Mouse (Mus musculus) thymus, adult 2 months (tissue): ENCODE measurements around the gene Gm17428. TPM values are rescaled to one million over a fixed set of nuclear protein-coding genes. Genes with fewer than 3 reads are reported as not detected.
"Not testable (repeated sequence)": the region's sequence is repeated elsewhere in the genome, so short reads cannot be mapped to it uniquely, and the experiment has no call there.

Experiments used
- DNase-seq: peaks from one replicate; pipeline ENCODE4 v3.0.0; 2021
- H3K27ac ChIP-seq: fragments of 200-500 bp; 2 replicates; pipeline ENCODE4 v1.5.1; 2012; ENCODE audit warnings: low read length, control low read depth; ENCODE audit not compliant: control insufficient read depth, insufficient read depth
- H3K27me3 ChIP-seq: fragments of 200-500 bp; 2 replicates; pipeline ENCODE4 v1.6.1; 2012; ENCODE audit warnings: mild to moderate bottlenecking, low read length, moderate library complexity, mixed read lengths; ENCODE audit not compliant: control insufficient read depth, insufficient read depth
- H3K36me3 ChIP-seq: fragments of 200-500 bp; 2 replicates; pipeline ENCODE4 v1.6.1; 2012; ENCODE audit warnings: mild to moderate bottlenecking, low read length, moderate library complexity; ENCODE audit not compliant: control insufficient read depth, insufficient read depth
- H3K4me1 ChIP-seq: fragments of 200-500 bp; replicated peaks from 2 replicates; pipeline ENCODE4 v1.6.1; 2012; ENCODE audit warnings: low read length; ENCODE audit not compliant: control insufficient read depth, insufficient read depth
- H3K4me3 ChIP-seq: fragments of 200-500 bp; 2 replicates; pipeline ENCODE4 v1.5.1; 2012; ENCODE audit warnings: mild to moderate bottlenecking, low read length, control low read depth, moderate library complexity; ENCODE audit not compliant: control insufficient read depth, insufficient read depth
- CTCF ChIP-seq: fragments of 200-500 bp; IDR thresholded peaks from 2 replicates; pipeline ENCODE4 v1.5.1; 2012; ENCODE audit warnings: mild to moderate bottlenecking, control low read depth, low read length, moderate library complexity, borderline replicate concordance; ENCODE audit not compliant: control insufficient read depth, poor library complexity, insufficient read depth; ENCODE audit errors: extremely low read depth
- POLR2A ChIP-seq: fragments of 200-500 bp; IDR thresholded peaks from 2 replicates; pipeline ENCODE4 v1.6.1; 2012; ENCODE audit warnings: mild to moderate bottlenecking, low read length, control low read depth, moderate library complexity; ENCODE audit not compliant: control insufficient read depth, poor library complexity, insufficient read depth; ENCODE audit errors: extremely low read depth
- WGBS: fragments of 180-500 bp; shearing (Covaris S2); methylation state at CpG from one replicate; pipeline ENCODE4 v1.1.7; 2018; 5-methylcytosine and 5-hydroxymethylcytosine counted together
- polyA plus RNA-seq: library from polyadenylated mRNA; depleted of rRNA; stranded (reverse); fragments of >200 nt; gene quantifications from 2 replicates; pipeline ENCODE4 v1.2.3, GENCODE M21; 2012

The Gm17428 gene
- polyA plus RNA-seq, 1 experiment = not detected

- no peak overlapping the region for H3K27ac ChIP-seq
- H3K27me3 ChIP-seq = no peaks in the 10 kb centered on the region; the same call in 1 of the 2 replicates
- H3K4me1 ChIP-seq = no peaks in the 10 kb centered on the region
- 94% methylated on average over 6 of the region's 6 CpGs for WGBS
- no peak for DNase-seq
- H3K36me3 ChIP-seq = no peaks in the 10 kb centered on the region
- no peak for TF ChIP-seq POLR2A
- no peak for TF ChIP-seq CTCF
- no peak overlapping the region for H3K4me3 ChIP-seq
These were observed 25.1 kb upstream of the Gm17428 start for GRCm38 (mm10) chr14:54951587-54951986.

- H3K36me3 ChIP-seq = no peaks in the 10 kb centered on the region
- no peak for TF ChIP-seq CTCF
- no peak for TF ChIP-seq POLR2A
- no peak overlapping the region for H3K4me3 ChIP-seq
- no peak overlapping the region for H3K27ac ChIP-seq
- no peaks in the 10 kb centered on the region; the same call in 1 of the 2 replicates for H3K27me3 ChIP-seq
- DNase-seq = no peak
- WGBS = 94% methylated on average over 8 of the region's 8 CpGs
- no peaks in the 10 kb centered on the region for H3K4me1 ChIP-seq
These were observed 23.0 kb upstream of the Gm17428 start for GRCm38 (mm10) chr14:54953664-54954206.

GRCm38 (mm10) chr14:54954474-54954873, 22.3 kb upstream of the Gm17428 start:
- 79% methylated on average over 3 of the region's 3 CpGs for WGBS
- H3K27me3 ChIP-seq = no peaks in the 10 kb centered on the region; the same call in 1 of the 2 replicates

GRCm38 (mm10) chr14:54955481-54955880, 21.3 kb upstream of the Gm17428 start:
- no peak overlapping the region for H3K4me3 ChIP-seq
- DNase-seq = no peak
- H3K27ac ChIP-seq = no peak overlapping the region
- no peaks in the 10 kb centered on the region for H3K27me3 ChIP-seq
- WGBS = 93% methylated on average over 3 of the region's 3 CpGs
- no peak for TF ChIP-seq POLR2A
- TF ChIP-seq CTCF = no peak
- no peaks in the 10 kb centered on the region for H3K36me3 ChIP-seq
- H3K4me1 ChIP-seq = no peaks in the 10 kb centered on the region

More at GRCm38 (mm10) chr14:54954474-54954873, 22.3 kb upstream of the Gm17428 start:
- DNase-seq = no peak
- Histone ChIP-seq H3K36me3 (no peaks in the 10 kb centered on the region), H3K4me3 (no peak overlapping the region), H3K27ac (no peak overlapping the region), H3K4me1 (no peaks in the 10 kb centered on the region)
- TF ChIP-seq POLR2A (no peak), CTCF (no peak)

- TF ChIP-seq CTCF = no peak
- TF ChIP-seq POLR2A = no peak
- WGBS = 92% methylated on average over 9 of the region's 9 CpGs
- Histone ChIP-seq H3K36me3 (no peaks in the 10 kb centered on the region), H3K4me1 (no peaks in the 10 kb centered on the region), H3K4me3 (no peak overlapping the region), H3K27me3 (no peaks in the 10 kb centered on the region), H3K27ac (no peak overlapping the region)
- no peak for DNase-seq
These were observed 20.2 kb upstream of the Gm17428 start for GRCm38 (mm10) chr14:54956533-54956932.

GRCm38 (mm10) chr14:54958503-54958902, 18.2 kb upstream of the Gm17428 start:
- Histone ChIP-seq H3K36me3 (no peaks in the 10 kb centered on the region), H3K27ac (no peak overlapping the region), H3K4me1 (no peaks in the 10 kb centered on the region), H3K4me3 (no peak overlapping the region), H3K27me3 (no peaks in the 10 kb centered on the region)
- no peak for TF ChIP-seq CTCF
- no peak for TF ChIP-seq POLR2A
- WGBS = 89% methylated on average over 4 of the region's 4 CpGs
- no peak for DNase-seq

GRCm38 (mm10) chr14:54959197-54959596, 17.5 kb upstream of the Gm17428 start:
- no peak for TF ChIP-seq CTCF
- no peak for TF ChIP-seq POLR2A
- no peak for DNase-seq
- H3K36me3 ChIP-seq = no peaks in the 10 kb centered on the region
- H3K27me3 ChIP-seq = no peaks in the 10 kb centered on the region
- no peaks in the 10 kb centered on the region for H3K4me1 ChIP-seq
- H3K4me3 ChIP-seq = no peak overlapping the region
- 90% methylated on average over 3 of the region's 3 CpGs for WGBS
- H3K27ac ChIP-seq = no peak overlapping the region

- H3K4me3 ChIP-seq, H3K27ac ChIP-seq, H3K36me3 ChIP-seq, H3K4me1 ChIP-seq, DNase-seq, H3K27me3 ChIP-seq: not testable (repeated sequence)
- WGBS = 90% methylated on average over 12 of the region's 12 CpGs
These were observed 16.7 kb upstream of the Gm17428 start for GRCm38 (mm10) chr14:54959853-54960613.
